Comparison of ENCODE assay signal across 33 mouse cellular contexts in genomic region chr15:96478006-96478405, GRCm38 (mm10).
"Had no signal": no experiment of that assay in that cellular context is flagged by ENCODE, and none has a peak within 500 bp of the region (broad histone marks: within the 10 kb centered on the region; RNA-seq: fewer than 3 reads in every experiment).

No protein-coding gene starts in this region.

- H3K4me1 ChIP-seq: heart, embryonic 12.5 days; heart, embryonic 13.5 days; heart, embryonic 15.5 days; hindbrain, embryonic 12.5 days; hindbrain, embryonic 13.5 days; hindbrain, embryonic 15.5 days; intestine, embryonic 15.5 days had no signal

- ATAC-seq: hindbrain, embryonic 16.5 days; hindbrain, postnatal 0 days; inflammation-experienced regulatory T-cells, adult 6 months; intestine, embryonic 15.5 days; intestine, embryonic 16.5 days; intestine, postnatal 0 days had no signal

- H3K9ac ChIP-seq: heart, embryonic 12.5 days; heart, embryonic 13.5 days; heart, embryonic 15.5 days; hindbrain, embryonic 12.5 days; hindbrain, embryonic 13.5 days; hindbrain, embryonic 14.5 days; hindbrain, embryonic 15.5 days; intestine, embryonic 15.5 days; kidney, embryonic 15.5 days had no signal

- H3K36me3 ChIP-seq: heart, embryonic 12.5 days; heart, embryonic 13.5 days; heart, embryonic 15.5 days; hindbrain, embryonic 10.5 days; hindbrain, embryonic 12.5 days; hindbrain, embryonic 13.5 days; hindbrain, embryonic 15.5 days; intestine, embryonic 15.5 days; kidney, embryonic 15.5 days had no signal

- H3K4me3 ChIP-seq: heart, embryonic 12.5 days; heart, embryonic 13.5 days; heart, embryonic 15.5 days; hindbrain, embryonic 10.5 days; hindbrain, embryonic 12.5 days; hindbrain, embryonic 13.5 days; hindbrain, embryonic 15.5 days; intestine, embryonic 15.5 days; kidney, embryonic 15.5 days; layer of hippocampus, adult 2 months; left cerebral cortex, adult 2 months had no signal

- DNase-seq: heart, postnatal 10 days; heart, postnatal 14 days; heart, postnatal 4 days; kidney, adult 11 months; kidney, adult 18-20 months; kidney, adult 2 months; kidney, adult 8-10 months; kidney, adult 9 months; kidney, postnatal 10 days; kidney, postnatal 14 days; kidney, postnatal 25 days; kidney, postnatal 36 days; kidney, postnatal 4 days; layer of hippocampus, adult 9-11 months; layer of hippocampus, postnatal 36 days had no signal

- H3K9me3 ChIP-seq: heart, embryonic 12.5 days; heart, embryonic 13.5 days; heart, embryonic 15.5 days; hindbrain, embryonic 10.5 days; hindbrain, embryonic 12.5 days; hindbrain, embryonic 13.5 days; hindbrain, embryonic 15.5 days; intestine, embryonic 15.5 days; kidney, embryonic 15.5 days had no signal

- H3K4me2 ChIP-seq: heart, embryonic 12.5 days; heart, embryonic 13.5 days; heart, embryonic 15.5 days; hindbrain, embryonic 12.5 days; hindbrain, embryonic 13.5 days; hindbrain, embryonic 14.5 days; hindbrain, embryonic 15.5 days; intestine, embryonic 15.5 days; kidney, embryonic 15.5 days had no signal

- H3K27ac ChIP-seq: heart, embryonic 13.5 days; heart, embryonic 15.5 days; hindbrain, embryonic 10.5 days; hindbrain, embryonic 12.5 days; hindbrain, embryonic 13.5 days; hindbrain, embryonic 14.5 days; hindbrain, embryonic 15.5 days; hindbrain, postnatal 0 days; intestine, embryonic 15.5 days; kidney, embryonic 15.5 days; kidney, postnatal 0 days; layer of hippocampus, adult 2 months; left cerebral cortex, adult 2 months had no signal

- H3K27me3 ChIP-seq: heart, embryonic 12.5 days; heart, embryonic 13.5 days; heart, embryonic 15.5 days; hindbrain, embryonic 12.5 days; hindbrain, embryonic 13.5 days; hindbrain, embryonic 15.5 days; intestine, embryonic 15.5 days; kidney, embryonic 15.5 days had no signal
